Mouse (Mus musculus): ENCODE measurements around the gene Ndufa13. TPM values are rescaled to one million over a fixed set of nuclear protein-coding genes. Genes with fewer than 3 reads are reported as not detected.

Ndufa13 gene
- total RNA-seq, 1 experiment from 2014 or later = 58.3 TPM

- no peak for ATAC-seq (ENCODE audit: extremely low read depth, insufficient number of reproducible peaks, low FRiP score, poor library complexity, severe bottlenecking)
These were observed 10.2 kb upstream of the Ndufa13 start for GRCm38 (mm10) chr8:69912478-69913074.

- no peak for ATAC-seq (ENCODE audit: extremely low read depth, insufficient number of reproducible peaks, low FRiP score, poor library complexity, severe bottlenecking)
These were observed 9.6 kb upstream of the Ndufa13 start for GRCm38 (mm10) chr8:69911917-69912316.

- no peak for ATAC-seq (ENCODE audit: extremely low read depth, insufficient number of reproducible peaks, low FRiP score, poor library complexity, severe bottlenecking)
These were observed 4.7 kb upstream of the Ndufa13 start for GRCm38 (mm10) chr8:69907106-69907505.

GRCm38 (mm10) chr8:69906260-69906659, 3.9 kb upstream of the Ndufa13 start:
- ATAC-seq (ENCODE audit: extremely low read depth, insufficient number of reproducible peaks, low FRiP score, poor library complexity, severe bottlenecking) = no peak

GRCm38 (mm10) chr8:69904096-69904495, 1.7 kb upstream of the Ndufa13 start:
- no peak for ATAC-seq (ENCODE audit: extremely low read depth, insufficient number of reproducible peaks, low FRiP score, poor library complexity, severe bottlenecking)

GRCm38 (mm10) chr8:69903063-69903542, 745 bp upstream of the Ndufa13 start:
- ATAC-seq (ENCODE audit: extremely low read depth, insufficient number of reproducible peaks, low FRiP score, poor library complexity, severe bottlenecking) = peak; percentile 45

- ATAC-seq (ENCODE audit: extremely low read depth, insufficient number of reproducible peaks, low FRiP score, poor library complexity, severe bottlenecking) = peak; percentile 84
These were observed 735 bp downstream of the Ndufa13 start for GRCm38 (mm10) chr8:69901484-69902162.

GRCm38 (mm10) chr8:69900895-69901451, 1.4 kb downstream of the Ndufa13 start:
- ATAC-seq (ENCODE audit: extremely low read depth, insufficient number of reproducible peaks, low FRiP score, poor library complexity, severe bottlenecking) = no peak

GRCm38 (mm10) chr8:69899876-69900275, 2.5 kb downstream of the Ndufa13 start:
- ATAC-seq (ENCODE audit: extremely low read depth, insufficient number of reproducible peaks, low FRiP score, poor library complexity, severe bottlenecking) = no peak

- no peak for ATAC-seq (ENCODE audit: extremely low read depth, insufficient number of reproducible peaks, low FRiP score, poor library complexity, severe bottlenecking)
These were observed 4.5 kb downstream of the Ndufa13 start for GRCm38 (mm10) chr8:69897857-69898256.

- ATAC-seq (ENCODE audit: extremely low read depth, insufficient number of reproducible peaks, low FRiP score, poor library complexity, severe bottlenecking) = no peak
These were observed 6.4 kb downstream of the Ndufa13 start for GRCm38 (mm10) chr8:69895772-69896451.

- no peak for ATAC-seq (ENCODE audit: extremely low read depth, insufficient number of reproducible peaks, low FRiP score, poor library complexity, severe bottlenecking)
These were observed 7.5 kb downstream of the Ndufa13 start for GRCm38 (mm10) chr8:69894836-69895332.

GRCm38 (mm10) chr8:69893863-69894262, 8.5 kb downstream of the Ndufa13 start:
- no peak for ATAC-seq (ENCODE audit: extremely low read depth, insufficient number of reproducible peaks, low FRiP score, poor library complexity, severe bottlenecking)

- ATAC-seq (ENCODE audit: extremely low read depth, insufficient number of reproducible peaks, low FRiP score, poor library complexity, severe bottlenecking) = no peak
These were observed 11.5 kb downstream of the Ndufa13 start for GRCm38 (mm10) chr8:69890813-69891241.

- ATAC-seq (ENCODE audit: extremely low read depth, insufficient number of reproducible peaks, low FRiP score, poor library complexity, severe bottlenecking) = no peak
These were observed 13.5 kb downstream of the Ndufa13 start for GRCm38 (mm10) chr8:69888902-69889301.

- no peak for ATAC-seq (ENCODE audit: extremely low read depth, insufficient number of reproducible peaks, low FRiP score, poor library complexity, severe bottlenecking)
These were observed 14.0 kb downstream of the Ndufa13 start for GRCm38 (mm10) chr8:69888244-69888866.

- peak; percentile 11; the same call in 1 of the 2 replicates for ATAC-seq (ENCODE audit: extremely low read depth, insufficient number of reproducible peaks, low FRiP score, poor library complexity, severe bottlenecking)
These were observed 14.8 kb downstream of the Ndufa13 start, which contains the start of gene Cilp2 for GRCm38 (mm10) chr8:69887289-69888243. Gene Cilp2 (minus strand): TSS chr8:69887687.

GRCm38 (mm10) chr8:69884141-69884540, 18.2 kb downstream of the Ndufa13 start:
- ATAC-seq (ENCODE audit: extremely low read depth, insufficient number of reproducible peaks, low FRiP score, poor library complexity, severe bottlenecking) = no peak

Measured in neutrophil, adult 5-6 weeks (primary cell).